Mouse (Mus musculus): Measurements from ENCODE around the gene Jund.

Jund gene

DNA sequence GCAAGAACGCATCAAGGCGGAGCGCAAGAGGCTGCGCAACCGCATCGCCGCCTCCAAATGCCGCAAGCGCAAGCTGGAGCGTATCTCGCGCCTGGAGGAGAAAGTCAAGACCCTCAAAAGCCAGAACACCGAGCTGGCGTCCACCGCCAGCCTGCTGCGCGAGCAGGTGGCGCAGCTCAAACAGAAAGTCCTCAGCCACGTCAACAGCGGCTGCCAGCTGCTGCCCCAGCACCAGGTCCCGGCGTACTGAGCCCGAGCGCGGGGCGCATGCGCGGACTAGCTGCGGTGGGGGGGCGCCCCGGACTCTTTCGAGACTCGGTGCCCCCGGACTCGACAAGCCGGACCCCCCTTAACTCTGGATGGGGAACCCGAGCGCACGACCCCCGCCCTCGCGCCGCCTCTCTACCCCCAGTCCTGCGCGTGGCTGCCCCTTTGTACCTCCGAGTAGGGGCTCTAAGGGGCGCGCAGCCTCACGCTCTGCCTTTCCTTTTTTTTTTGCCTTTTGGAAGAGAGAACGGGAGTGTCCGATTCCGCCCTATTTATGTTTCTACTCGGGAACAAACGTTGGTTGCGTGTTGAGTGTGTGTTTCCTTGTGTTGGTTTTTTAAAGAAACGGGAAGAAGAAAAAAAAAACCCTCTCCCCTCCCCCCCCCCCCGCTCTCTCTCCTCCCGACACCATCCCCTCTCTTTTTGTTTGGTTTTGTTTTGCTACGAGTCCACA is 1.2 kb downstream of the Jund start:
- peak; percentile 69 for DNase-seq (ENCODE audit: low read depth, low spot score)

DNA sequence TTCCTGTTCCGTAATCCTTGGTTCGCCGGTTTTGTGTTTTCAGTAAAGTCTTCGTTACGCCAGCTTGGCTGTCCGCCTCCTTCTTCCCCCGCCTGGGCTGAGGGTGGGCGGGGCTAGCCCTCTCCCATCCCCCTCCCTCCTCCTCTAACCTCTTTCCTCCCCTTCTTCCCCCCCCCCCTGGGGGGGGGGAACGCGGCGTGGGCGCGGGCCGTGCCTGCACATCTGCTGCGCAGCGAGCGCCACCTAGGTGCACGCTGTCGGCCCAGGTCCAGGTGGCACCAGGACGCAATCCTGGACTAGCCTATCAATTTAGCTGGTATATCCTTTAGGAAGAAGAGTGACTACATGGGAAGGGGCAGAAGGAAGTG is 1.8 kb downstream of the Jund start:
- peak; percentile 91 for DNase-seq (ENCODE audit: low read depth, low spot score)

- no peak for DNase-seq (ENCODE audit: low read depth, low spot score)
Observed at GRCm38 (mm10) chr8:70701048-70701981, 2.6 kb downstream of the Jund start.

DNA sequence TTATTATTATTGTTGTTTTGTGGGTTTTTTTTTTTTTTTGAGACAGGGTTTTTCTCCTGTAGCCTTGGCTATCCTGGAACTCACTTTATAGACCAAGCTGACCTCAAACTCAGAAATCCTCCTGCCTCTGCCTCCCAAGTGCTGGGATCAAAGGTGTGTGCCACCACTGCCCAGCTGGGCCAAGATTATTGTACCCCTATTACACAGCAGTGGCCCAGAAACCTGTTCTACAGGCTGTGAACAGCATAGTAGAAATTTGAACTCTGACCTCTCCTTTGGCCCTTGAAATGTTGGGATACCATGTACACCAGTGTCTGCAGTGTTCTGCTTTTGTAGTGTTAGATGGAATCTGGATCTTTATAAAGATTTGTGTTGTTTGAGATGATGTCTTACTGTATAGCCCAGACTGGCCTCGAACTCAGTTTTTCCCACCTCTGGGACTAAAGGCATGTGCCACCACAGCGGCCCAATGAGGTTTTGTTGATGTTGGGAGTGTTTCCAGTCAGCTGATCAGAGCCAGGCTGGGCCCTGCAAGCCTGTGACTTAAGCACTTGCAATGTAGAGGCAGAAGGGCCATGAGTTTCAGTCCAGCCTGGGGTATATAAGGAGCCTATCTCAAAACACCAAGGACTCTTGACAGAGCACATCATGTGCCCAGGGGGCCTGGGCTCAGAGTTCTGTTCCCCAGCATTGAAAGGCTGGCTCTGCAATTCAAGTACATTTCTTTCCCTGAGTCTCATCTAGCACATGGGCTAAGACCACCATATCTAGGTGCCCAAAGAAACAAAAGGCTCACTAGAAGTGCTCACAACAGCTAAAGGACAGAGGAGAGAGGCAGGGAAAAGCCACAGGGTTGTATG is 3.5 kb downstream of the Jund start:
- DNase-seq (ENCODE audit: low read depth, low spot score): no peak

GRCm38 (mm10) chr8:70702842-70703182 is 4.1 kb downstream of the Jund start:
- no peak for DNase-seq (ENCODE audit: low read depth, low spot score)

- no peak for DNase-seq (ENCODE audit: low read depth, low spot score)
Observed at GRCm38 (mm10) chr8:70703287-70703686, 4.5 kb downstream of the Jund start, which contains the start of gene Iqcn. Gene Iqcn (plus strand): TSS chr8:70703457.

DNA sequence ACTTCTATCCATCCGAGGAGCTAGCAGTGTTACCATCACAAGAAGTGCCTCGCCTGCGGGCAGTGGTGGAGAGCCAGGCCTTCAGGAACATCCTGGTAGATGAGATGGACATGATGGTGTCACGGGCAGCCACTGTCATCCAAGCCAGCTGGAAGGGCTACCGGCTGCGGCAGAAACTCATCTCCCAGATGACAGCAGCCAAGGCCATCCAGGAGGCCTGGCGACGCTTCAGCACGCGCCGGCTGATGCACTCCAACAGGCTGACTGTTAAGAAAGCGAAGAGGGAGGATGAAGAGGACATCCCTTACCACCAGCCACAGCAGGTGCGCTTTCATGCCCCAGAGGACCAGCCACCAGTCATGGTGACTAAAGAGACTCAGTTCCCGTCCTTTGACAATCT is 9.5 kb downstream of the Jund start:
- DNase-seq (ENCODE audit: low read depth, low spot score): no peak

GRCm38 (mm10) chr8:70709794-70710193 is 11.0 kb downstream of the Jund start:
- no peak for DNase-seq (ENCODE audit: low read depth, low spot score)

DNA sequence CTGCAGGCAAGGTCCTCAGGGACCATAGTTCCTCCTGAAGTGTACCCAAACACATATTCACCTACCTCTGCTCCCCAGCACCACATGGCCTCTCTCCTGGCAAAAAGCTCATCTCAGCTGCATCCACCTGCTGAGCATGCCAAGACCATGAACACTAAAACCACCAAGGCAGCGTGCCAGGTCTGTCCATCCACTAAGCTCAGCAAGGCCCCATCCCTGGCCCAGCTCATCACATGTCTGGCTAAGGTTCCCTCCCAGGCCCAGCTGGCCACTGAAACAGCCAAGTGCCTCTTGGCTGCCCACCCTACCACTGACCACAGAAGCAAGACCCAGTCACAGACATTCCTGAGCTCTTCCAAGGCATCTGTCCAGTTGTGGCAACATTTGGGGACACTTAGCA is 11.5 kb downstream of the Jund start:
- no peak for DNase-seq (ENCODE audit: low read depth, low spot score)

DNA sequence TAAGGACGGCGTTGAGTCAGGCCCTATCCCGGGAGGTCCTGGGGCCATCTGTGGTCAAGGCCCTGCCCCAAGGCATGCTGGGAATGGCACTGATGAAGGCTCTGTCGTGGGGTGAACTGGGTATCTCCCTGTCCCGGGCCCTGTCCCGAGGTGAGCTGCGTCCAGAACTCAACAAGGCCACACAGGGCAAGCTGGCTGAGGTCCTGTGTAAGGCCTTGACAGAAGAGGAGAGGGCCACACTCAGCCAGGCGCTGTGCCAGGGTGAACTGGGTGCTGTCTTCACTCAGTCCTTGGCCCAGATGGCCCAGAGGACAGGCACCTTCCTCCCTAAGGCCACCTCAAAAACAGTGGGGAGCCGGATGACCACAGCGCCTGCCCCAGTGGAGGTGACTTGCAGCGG is 12.3 kb downstream of the Jund start:
- DNase-seq (ENCODE audit: low read depth, low spot score): no peak

DNA sequence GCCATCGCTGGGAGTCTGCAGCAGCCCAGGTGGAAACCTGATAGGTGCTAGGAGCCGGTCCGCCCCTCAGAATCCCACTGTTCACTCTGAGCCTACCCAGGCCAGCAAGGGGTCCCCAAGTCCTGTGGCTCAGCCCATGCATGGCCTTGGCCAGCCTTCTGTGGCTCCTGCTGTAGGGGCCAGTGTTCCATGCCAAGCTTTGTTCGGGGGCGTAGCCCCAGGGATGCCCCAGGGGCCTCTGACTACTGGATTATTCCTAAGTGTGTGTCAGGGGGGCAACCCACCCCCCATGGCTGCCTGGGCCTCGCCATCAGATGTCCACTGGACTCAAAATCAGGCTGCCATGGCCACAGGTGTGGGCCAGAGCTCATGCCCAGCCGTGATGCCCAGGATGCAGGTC is 15.2 kb downstream of the Jund start:
- DNase-seq (ENCODE audit: low read depth, low spot score): no peak

- DNase-seq (ENCODE audit: low read depth, low spot score): no peak
Observed at GRCm38 (mm10) chr8:70715086-70715485, 16.3 kb downstream of the Jund start.

DNA sequence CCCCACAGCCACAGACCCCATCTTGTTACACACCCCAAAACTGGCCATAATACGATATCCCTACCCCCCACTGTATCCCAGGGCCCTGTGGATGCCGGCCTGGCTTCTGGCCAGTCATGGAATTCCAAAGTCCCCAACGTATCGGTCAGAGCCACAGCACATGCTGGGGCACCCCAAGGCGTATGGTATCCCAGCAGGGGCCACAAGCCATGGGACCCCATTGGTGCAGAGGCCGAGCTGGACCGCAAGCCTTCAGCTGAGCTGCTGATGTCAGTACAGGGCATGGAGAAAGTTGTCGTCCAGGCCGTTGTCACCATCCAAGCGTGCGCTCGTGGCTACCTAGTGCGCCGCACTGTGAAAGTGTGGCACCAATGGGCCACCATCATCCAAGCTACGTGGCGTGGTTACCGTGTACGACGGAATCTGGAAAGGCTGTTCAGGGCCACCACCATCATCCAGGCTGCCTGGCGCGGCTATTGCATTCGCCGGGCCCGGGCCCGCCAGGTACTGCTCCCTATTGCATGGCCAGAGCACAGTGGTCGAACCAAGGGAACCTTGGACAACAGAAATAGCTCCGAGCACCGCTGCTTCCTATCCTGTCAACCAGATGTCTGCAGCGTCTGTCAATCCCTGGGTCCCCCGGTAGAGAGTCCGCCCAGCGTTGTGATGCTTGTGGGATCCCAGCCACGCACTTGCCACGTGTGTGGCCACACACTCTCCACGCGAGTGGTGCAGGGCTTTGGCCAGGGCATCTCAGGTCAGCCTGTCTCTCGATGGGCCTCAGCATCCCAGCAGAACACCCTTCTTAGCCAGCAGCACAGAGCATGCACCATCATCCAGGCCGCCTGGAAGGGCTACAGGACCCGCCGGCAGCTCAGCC is 18.0 kb downstream of the Jund start:
- no peak for DNase-seq (ENCODE audit: low read depth, low spot score)

- no peak for DNase-seq (ENCODE audit: low read depth, low spot score)
Observed at GRCm38 (mm10) chr8:70718297-70718696, 19.5 kb downstream of the Jund start, which contains the start of gene Gm3336. Gene Gm3336 (plus strand): TSS chr8:70718543.

GRCm38 (mm10) chr8:70719796-70720270 is 21.1 kb downstream of the Jund start:
- no peak for DNase-seq (ENCODE audit: low read depth, low spot score)

GRCm38 (mm10) chr8:70720739-70721138 is 22.0 kb downstream of the Jund start:
- DNase-seq (ENCODE audit: low read depth, low spot score): peak; percentile 73

DNA sequence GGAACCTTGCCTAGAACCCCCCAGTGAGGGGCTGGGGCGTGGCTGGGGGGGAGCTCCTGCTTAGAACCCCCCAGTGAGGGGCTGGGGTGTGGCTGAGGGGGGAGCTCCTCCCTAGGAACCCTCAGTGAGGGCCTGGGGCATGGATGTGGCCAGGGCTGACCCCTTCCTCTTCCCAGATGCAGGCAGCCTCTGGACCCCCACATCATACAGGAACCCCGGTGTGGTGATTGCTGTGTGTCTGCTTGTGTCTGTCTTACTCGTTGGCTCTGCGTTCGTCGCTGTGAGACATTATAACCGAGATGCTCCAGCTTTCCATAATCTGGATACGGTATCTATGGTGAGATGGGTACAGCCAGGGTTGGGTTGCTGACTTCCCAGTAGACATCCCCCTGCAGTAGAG is 22.9 kb downstream of the Jund start:
- DNase-seq (ENCODE audit: low read depth, low spot score): no peak

- DNase-seq (ENCODE audit: low read depth, low spot score): no peak
Observed at GRCm38 (mm10) chr8:70723486-70724210, 24.9 kb downstream of the Jund start, which contains the start of gene Pde4c. Gene Pde4c (plus strand): TSS chr8:70723720.

GRCm38 (mm10) chr8:70724216-70724615 is 25.5 kb downstream of the Jund start:
- no peak for DNase-seq (ENCODE audit: low read depth, low spot score)

Measured in retina, postnatal 7 days (tissue).